Mouse (Mus musculus) megakaryocyte-erythroid progenitor cell, adult 5-6 weeks (primary cell): ENCODE results near the gene Pars2. TPM values are rescaled to one million over a fixed set of nuclear protein-coding genes. Genes with fewer than 3 reads are reported as not detected.

Source experiments
- ATAC-seq: replicated peaks from 2 replicates; pipeline ENCODE4 v1.8.0; 2016; ENCODE audit warnings: mild to moderate bottlenecking, inconsistent platforms; ENCODE audit not compliant: severe bottlenecking, poor library complexity, low FRiP score, low TSS enrichment
- total RNA-seq, 2 experiments: library from RNA; stranded (forward) in 1 of 2; stranded (reverse) in 1 of 2; fragments of 200-1000, 215-1000 nt in 1 of 2; fragments of >200 nt in 1 of 2; fragmentation: Nextera tagmentation in 1 of 2; gene quantifications; 2 replicates each; pipeline ENCODE4 v1.2.3; 2014 to 2017

Pars2 gene
- total RNA-seq, 2 experiments from 2014 or later: 5.9 to 9.0 TPM

DNA sequence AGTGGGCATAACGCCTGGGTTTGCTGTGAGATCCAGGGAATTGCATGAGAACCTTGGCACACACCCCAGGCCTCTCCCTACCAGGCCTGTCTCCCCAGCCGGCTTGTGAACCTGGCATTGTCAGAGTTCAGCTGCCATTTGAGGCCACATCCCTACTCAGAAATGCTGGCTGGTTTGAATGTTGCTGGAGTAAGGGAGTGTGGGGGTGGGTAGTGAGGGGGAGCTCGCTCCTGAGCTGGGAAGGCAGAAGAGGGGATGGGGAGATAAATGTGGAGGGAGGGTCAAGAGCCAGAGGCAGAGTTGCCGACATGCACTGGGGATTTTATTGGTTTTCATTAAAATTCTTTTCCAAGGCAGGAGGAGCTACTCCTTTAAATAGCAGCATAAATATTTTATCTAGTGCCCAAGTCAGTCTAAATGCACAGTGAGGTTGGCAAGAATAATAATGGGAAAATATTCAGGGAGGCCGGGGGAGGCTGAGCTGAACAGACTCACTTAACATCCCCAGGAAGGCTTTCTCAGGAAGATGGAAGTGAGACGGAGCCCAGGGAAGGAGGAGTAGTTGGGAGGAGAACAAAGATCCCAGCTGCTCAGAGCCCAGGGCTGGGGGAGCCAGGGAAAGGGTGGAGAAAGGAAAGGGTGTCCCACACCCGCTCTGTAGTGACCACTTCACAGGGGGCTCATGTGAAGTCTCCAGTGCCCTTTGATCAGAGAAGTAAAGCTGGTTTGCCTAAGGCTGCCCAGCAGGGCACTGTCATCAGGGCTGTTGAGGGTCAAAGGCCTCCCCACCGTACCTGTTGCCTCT lies 17.4 kb upstream of the Pars2 start:
- ATAC-seq: no peak

DNA sequence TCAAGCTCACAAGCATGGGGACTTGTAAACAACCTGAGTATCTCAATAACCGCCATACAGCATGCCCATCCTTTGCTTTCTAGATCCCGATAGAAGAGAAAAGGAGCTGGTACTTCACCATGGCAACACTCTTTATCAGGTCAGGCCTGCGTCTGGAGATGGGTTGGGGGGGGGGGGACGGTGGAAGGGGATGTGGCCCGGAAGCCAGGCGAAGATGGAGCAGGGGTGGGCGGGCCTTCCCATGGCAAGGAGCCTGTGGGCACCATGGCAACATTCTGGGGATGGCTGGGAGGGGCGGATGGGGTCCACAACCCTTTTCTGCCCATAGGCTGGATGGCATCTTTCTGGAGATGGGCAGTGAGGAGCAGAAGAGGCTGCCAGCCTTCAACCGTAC lies 16.8 kb upstream of the Pars2 start:
- ATAC-seq: no peak

DNA sequence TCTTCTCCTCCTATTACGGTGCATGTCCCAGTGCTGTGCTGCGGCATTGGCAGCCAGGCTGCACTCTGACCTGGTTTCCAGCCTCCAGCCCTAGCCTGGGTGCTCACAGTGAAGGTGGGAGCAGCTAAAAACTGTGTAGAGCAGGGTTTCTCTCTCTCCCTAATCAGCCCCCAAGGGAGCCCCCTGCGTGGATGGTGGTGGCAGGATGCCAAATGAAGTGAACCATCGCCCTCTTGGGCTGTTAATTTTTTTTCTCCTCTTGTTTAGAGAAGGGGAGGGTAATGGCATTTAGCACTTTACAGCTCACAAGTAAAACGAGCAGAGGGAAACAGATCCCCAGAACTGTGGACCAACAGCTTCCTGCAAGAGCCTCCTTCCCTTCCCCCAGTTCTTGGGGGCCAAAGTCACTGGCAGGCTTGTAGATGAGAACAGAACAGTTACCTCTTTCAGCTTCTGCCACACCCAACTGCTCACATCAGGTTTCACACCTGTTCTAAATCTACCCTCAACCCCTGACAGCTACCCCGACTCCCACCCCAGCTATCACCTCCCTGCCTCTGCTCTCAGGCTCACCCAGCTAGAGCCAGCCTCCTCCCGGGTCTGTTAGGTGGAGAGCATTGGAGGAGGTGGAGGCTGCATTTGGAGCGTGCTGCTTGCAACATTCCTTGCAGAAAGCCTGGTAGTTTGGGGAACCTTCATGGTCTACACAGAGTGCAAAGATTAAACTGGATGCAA lies 7.2 kb upstream of the Pars2 start:
- ATAC-seq: no peak

DNA sequence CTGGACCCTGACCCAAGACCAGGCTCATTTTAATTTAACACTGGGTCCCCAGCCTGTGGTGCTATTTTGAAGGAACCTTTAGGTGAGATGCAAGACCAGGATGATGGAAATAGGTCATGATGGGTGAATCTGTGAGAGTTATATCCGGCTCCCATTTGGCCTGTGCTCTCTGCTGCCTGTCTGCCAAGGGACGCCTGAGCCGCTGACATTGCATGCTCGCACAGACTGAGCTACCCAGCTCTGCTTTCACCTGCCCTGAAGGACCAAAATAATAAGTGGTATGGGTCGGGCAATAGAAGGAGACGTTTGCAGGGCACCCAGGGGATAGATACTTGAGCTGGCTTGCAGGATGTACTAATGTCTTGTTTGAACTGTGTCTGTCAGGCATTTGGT lies 6.7 kb upstream of the Pars2 start:
- ATAC-seq: no peak

DNA sequence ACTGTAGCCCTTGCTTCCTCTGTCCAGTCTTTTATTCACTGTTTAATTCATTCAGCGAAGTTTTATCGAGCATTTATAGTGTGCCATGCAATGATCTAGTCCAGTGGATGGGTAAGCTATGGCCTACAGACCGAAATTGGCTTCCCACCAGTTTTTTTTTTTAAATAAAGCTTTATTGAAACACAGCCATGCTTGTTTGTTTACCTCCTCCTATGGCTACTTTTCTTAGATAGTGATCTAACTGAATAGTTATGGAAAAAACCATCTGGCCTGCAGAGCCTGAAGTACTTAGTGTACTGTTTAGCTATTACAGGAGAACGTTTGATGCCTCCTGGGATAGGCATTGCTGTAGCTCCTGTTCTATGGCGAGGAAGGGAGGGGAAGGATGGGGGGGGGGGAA lies 5.1 kb upstream of the Pars2 start:
- no peak for ATAC-seq

DNA sequence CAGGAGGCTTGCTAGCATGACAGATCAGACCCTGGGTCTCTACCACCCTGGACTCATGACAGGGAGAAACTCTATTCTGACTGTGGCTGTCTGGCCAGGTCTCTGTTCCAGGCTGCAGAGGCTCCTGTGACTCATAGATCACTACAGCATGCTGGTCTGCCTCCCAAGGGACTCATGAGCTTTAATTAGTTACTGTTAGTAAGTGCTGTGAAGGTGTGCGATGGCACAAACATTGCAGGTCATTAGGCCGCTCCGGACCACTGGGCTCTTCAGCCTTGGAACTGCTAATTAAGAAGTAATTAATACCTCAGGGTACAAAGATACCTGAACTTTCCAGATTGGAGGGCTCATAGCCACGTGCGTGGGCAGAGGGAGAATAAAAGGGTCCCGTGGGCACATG lies 3.7 kb upstream of the Pars2 start:
- ATAC-seq: no peak

DNA sequence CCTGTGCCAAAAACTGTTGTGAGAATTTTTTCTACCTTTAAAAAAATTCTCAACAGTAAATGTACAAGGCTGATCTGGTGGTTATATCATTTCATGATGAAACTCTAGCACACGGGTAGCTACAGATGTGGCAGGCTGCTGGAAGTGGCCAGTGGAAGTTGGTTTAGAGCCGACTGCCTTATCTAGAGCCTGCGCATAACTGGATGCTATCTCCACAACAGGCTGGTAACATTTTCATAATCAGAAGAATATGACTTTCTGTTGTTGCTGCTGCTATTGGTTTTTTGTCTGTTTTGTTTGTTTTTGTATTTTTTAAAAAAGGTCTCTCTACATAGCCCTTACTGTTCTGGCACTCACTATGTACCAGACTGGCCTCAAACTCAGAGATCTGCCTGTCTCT lies 1.7 kb downstream of the Pars2 start:
- 0 out of 2 replicates have a peak, but pooled peaks have one; percentile 28 for ATAC-seq

DNA sequence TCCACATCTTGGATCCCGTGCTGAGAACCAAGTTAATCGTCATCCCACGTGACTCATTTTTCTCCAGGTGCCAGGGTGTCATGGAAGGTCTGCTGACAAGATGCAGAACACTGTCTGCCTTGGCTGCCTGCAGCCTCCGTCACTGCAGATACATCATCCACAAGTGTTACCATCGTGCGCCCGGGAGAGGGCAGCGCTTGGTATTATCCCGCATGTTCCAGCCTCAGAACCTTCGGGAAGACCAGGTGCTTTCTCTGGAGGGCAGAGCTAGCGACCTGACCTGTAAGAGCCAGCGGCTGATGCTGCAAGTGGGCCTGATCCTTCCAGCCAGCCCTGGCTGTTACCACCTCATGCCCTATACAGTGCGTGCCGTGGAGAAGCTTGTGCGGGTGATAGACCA lies 2.2 kb downstream of the Pars2 start:
- no peak for ATAC-seq

DNA sequence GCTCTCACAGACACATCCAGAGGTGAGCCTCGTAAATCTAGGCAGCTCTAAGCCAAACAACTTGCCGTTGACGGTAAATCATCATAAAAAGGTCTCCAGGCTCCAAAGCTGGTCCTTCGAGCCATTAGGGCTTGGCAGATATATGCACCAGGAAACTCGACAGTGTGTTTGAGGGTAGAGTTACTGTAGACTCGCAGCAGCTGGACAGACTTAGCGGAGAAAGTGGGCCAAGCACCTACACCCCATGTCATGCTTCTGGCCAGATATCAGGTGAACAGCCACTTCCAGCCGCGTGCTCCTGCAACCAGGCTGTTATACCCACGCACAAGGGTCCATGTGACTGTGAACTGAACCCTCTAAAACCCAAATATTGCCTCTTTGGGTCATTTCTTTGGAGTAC lies 4.8 kb downstream of the Pars2 start:
- no peak for ATAC-seq

DNA sequence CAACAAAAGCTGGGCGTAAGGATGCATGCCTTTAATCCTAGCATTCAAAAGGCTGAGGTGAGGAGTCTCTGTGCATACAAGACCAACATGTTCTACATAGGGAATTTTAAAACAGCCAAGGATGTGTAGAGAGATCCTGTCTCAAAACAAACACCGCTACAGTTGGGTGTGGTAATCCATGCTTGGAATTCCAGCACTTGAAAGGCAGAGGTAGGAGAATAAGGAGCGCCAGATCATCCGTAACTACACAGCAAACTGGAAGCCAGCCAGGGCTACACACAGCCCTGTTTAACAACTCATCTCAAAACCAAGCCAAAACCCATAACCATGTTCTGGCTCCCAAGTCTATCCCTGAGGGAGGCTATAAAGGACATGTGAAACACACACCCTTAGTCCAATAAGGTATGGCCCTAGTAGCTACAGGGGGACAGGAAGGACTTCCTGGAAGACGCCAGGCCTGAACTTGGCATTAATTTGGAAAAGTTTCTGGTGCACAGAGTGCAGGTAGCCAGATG lies 13.1 kb downstream of the Pars2 start:
- no peak for ATAC-seq

DNA sequence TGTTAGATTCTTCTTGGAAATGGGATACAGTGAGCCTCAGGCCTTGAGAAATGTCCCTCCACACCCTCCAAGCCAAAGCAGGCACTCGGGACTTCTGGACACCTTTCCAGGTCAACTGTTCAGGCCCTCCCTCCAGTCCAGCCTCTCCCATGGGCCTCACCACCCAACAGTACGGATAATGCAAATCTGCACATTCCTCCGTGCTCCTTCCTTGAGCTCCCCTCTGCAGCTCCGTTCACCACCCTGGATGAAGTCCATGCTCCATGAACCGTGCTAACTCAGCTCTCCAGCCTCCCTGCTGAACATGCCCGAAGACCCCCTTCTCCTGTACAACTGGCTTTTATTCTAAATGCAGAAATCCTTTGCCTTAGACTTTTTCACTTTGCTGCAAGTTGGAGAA lies 13.8 kb downstream of the Pars2 start:
- ATAC-seq: no peak

DNA sequence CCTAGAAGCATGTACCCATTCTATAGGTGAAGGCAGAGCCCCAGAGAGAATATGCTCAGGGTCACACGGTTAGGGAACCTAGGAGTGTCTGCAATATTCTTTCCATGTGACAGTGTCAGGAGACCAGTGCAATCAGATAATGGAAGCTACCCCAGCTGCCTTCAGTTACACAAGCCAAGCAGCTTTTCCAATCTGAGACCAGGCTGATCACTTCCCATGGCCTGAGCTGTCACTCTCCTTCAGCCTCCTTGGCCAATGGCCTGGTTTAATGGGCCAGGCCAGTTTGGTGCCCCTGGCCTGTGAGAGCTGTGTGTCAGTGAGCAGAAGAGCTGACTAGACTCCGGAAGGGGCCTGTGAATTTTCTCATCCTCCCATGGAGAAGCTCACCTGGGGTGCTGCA lies 14.4 kb downstream of the Pars2 start:
- no peak for ATAC-seq

DNA sequence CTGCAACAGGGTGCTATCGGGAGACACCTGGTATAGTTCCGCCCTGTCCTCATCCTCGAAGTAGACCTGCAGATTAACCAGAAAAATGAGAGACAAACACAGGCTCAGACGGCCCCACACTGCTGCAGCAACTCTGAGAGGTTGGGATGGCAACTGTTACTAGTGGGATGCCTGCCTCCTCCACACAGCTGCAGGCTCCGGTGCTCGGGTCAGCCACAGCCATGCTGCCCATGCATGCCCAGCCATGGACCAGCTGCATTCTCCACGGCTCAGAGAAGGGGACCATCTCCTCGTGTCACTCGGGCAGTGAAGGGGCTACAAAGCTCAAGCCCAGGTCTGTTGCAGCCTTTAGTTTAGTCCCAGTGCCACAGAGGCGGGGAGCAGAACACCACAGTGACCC lies 14.8 kb downstream of the Pars2 start:
- ATAC-seq: no peak

DNA sequence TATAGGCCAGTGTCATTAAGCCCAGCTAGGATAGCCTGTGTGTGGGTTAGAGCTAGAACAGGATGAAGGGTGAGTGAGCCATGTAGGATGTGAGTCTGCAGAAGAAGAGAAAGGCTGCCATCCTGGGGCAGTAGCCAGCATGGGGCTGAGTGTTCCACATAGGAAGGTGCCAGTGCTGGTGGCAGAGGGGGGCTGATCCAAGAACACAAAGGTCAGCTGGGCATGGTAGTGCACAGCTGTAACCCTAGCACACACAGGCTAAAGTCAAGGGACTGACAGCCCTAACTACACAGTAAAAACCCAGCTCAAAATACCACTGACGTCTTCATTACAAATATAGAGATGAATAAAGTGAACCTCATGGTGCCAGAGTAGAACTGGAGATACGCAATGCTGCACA lies 15.7 kb downstream of the Pars2 start:
- no peak for ATAC-seq

DNA sequence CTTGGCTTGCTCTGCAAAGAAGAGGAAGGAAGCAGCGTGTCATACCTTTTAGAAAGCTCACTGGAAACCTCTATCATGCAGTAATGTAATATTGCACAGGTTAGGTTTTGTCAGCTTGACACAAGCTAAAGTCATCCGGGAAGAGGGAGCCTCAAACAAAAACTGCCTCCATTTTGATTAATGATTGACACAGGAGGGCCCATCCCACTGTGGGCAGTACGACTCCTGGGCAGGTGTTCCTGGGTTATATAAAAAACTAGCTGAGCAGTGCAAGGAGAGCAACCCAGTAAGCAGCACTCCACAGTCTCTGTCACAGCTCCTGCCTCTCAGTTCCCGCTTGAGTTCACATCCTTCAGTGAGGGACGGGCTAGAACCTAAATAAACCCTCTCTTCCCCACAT lies 25.9 kb downstream of the Pars2 start:
- no peak for ATAC-seq

DNA sequence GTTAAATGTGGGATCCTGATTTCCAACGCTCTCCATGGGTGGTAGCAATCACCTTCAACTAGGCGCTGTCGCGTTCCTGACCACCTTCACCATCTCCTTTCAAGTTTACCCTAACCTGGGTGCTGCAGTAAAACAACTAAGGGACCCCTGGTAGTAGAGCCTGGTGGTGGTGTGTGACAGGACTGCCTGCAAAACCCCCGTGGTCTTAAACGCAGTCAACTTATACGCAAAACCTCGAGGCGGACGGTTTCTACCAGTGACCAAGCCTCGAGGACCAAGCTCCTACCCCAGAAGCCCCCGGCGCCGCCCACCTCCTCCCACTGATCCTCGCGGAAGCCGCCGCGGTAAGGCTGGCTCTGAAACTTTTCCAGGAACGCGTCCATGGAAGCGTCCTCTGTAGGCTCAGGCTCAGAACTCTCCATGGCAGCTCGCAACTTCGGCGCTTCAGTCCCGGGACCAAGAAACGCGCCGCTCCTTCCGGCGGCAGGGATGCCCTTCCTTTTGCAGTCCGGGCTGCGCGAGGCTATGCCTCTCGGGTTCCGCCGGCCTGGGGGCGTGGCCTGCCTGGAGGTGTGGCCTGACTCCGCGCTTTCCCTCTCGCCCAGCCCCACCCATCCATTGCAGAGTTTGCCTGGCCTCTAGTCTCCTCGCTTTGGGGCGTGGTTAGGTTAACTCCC lies 27.7 kb downstream of the Pars2 start, which contains the start of gene Ttc4:
Ttc4 (minus strand) TSS at position 503 of the 677 bp plus-strand sequence.
- ATAC-seq: peak; percentile 99

DNA sequence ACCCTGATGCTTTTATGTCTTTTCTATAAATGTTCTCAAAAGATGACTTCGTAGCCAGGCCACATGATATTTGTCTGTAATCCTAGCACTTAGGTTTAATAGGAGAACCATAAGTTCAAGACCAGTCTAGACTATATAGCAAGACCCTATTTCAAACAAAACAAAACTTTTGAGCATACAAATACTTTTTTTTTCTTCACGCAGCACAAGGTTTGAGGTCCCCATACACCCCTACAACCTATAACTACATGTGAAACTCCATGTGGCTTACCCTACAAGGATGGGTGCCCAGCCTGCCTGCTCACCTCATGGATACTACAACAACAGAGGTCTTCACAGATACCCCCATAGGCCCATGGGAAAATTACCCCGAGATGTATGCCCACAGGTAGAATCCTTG lies 28.3 kb downstream of the Pars2 start:
- 0 out of 2 replicates have a peak, but pooled peaks have one; percentile 0 for ATAC-seq

DNA sequence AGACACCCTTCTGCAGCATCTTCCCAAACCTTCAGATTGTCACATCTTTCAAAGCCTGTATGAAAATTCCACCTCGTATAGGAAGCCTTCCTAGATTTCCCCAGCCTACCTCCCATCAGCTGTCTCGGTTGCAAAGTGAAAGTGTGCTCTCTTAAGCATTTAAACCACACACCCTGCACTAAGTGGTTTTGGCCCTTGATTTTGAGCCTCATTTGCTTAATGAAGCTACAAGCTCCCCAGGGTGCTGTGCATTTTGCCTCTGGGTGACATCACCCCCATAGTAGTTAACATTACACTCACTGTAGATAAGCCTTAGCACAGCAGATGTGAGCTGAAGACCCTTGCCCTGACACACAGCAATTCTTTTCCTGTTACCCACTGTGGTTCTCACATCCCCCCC lies 30.1 kb downstream of the Pars2 start:
- ATAC-seq: no peak

DNA sequence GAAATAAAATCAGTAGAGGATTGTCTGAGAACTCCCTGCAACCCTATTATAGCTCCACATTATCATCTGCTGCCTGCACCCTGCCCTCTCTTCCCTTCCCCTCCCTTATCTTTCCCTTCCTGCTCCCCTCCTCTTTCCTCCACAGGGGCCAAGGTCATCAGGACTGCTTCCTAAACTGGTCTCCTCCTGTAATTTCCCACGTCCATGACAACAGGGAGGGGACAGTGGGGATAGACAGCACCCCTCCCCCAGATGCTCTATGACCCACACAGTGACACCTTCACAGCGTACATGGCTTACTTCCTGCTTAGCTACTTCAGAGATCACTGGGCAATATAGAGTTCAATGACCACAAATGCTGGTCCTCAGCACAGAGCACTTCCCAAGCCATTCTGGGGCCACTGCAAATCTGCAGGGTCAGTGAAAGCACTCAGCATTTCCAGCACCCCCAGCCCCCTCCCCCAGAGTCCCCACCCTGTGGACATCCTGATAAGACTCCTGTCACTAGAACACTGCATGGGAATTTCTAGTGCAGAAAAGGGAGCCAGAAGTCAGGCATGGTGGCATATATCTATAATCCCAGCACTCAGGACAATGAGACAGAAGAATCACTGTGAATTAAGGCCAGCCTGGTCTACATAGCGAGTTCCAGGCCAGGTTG lies 37.9 kb downstream of the Pars2 start:
- no peak for ATAC-seq
